Mouse (Mus musculus) cortical plate, adult 2 months (tissue): ENCODE measurements around the gene Rere.

ENCODE experiments used
- CTCF ChIP-seq: fragments of 200-500 bp; IDR thresholded peaks from 2 replicates; pipeline ENCODE4 v1.5.1; 2011; ENCODE audit warnings: mild to moderate bottlenecking, control low read depth, low read length; ENCODE audit not compliant: insufficient read depth; ENCODE audit errors: extremely low read depth
- POLR2A ChIP-seq: fragments of 200-500 bp; IDR thresholded peaks from 2 replicates; pipeline ENCODE4 v1.6.1; 2011; ENCODE audit warnings: mild to moderate bottlenecking, low read length, control low read depth; ENCODE audit not compliant: insufficient read depth; ENCODE audit errors: extremely low read depth

DNA sequence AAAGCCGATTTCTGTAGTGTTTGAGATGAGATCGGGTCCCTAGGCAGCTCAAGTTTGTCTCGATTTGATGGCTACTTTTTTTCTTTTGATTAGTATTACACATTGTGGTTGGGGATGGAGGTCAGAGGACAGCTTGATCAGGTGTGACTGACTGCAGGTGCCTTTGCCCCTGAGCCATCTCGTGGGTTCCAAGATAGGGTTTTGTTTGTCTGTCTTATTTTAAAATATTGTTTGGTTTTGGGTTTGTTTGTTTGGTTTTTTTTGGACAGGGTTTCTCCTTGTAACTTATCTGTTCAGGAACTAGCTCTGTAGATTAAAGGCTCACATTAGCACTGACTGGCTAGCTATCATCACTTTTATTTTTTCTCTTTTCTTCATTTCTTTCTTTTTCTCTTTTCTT, 45.9 kb upstream of the Rere start:
- TF ChIP-seq CTCF (no peak), POLR2A (no peak)
